Mouse (Mus musculus) ES-CJ7 (cell line): ENCODE data around the gene Creb5.
"Not testable (repeated sequence)": the region's sequence is repeated elsewhere in the genome, so short reads cannot be mapped to it uniquely, and the experiment has no call there.

Source experiments
- DNase-seq: peaks from one replicate; pipeline ENCODE4 v3.0.0; 2011; ENCODE audit warnings: low read depth, low spot score

Gene Creb5

GRCm38 (mm10) chr6:53319543-53320325, 32.7 kb downstream of the Creb5 start:
- DNase-seq = no peak

GRCm38 (mm10) chr6:53337398-53337797, 50.3 kb downstream of the Creb5 start:
- DNase-seq = peak; percentile 3

GRCm38 (mm10) chr6:53352311-53352960, 65.4 kb downstream of the Creb5 start:
- DNase-seq = no peak

GRCm38 (mm10) chr6:53356328-53356727, 69.3 kb downstream of the Creb5 start:
- no peak for DNase-seq

GRCm38 (mm10) chr6:53363535-53363934, 76.5 kb downstream of the Creb5 start:
- no peak for DNase-seq

GRCm38 (mm10) chr6:53363981-53364391, 76.9 kb downstream of the Creb5 start:
- DNase-seq = no peak

GRCm38 (mm10) chr6:53369147-53369546, 82.1 kb downstream of the Creb5 start:
- DNase-seq = no peak

- no peak for DNase-seq
Observed at GRCm38 (mm10) chr6:53369928-53370327, 82.9 kb downstream of the Creb5 start.

- DNase-seq = no peak
Observed at GRCm38 (mm10) chr6:53371962-53372361, 84.9 kb downstream of the Creb5 start.

GRCm38 (mm10) chr6:53374315-53374941, 87.4 kb downstream of the Creb5 start:
- DNase-seq = no peak

- DNase-seq = no peak
Observed at GRCm38 (mm10) chr6:53389277-53389676, 102.2 kb downstream of the Creb5 start.

GRCm38 (mm10) chr6:53390413-53390812, 103.3 kb downstream of the Creb5 start:
- no peak for DNase-seq

GRCm38 (mm10) chr6:53394026-53394425, 107.0 kb downstream of the Creb5 start:
- no peak for DNase-seq

GRCm38 (mm10) chr6:53395208-53395607, 108.1 kb downstream of the Creb5 start:
- no peak for DNase-seq

GRCm38 (mm10) chr6:53396421-53396820, 109.4 kb downstream of the Creb5 start:
- no peak for DNase-seq

- DNase-seq = no peak
Observed at GRCm38 (mm10) chr6:53397797-53398196, 110.7 kb downstream of the Creb5 start.

GRCm38 (mm10) chr6:53398297-53399140, 111.4 kb downstream of the Creb5 start:
- DNase-seq = no peak

- DNase-seq = no peak
Observed at GRCm38 (mm10) chr6:53401364-53401763, 114.3 kb downstream of the Creb5 start.

- not testable (repeated sequence) for DNase-seq
Observed at GRCm38 (mm10) chr6:53402551-53402950, 115.5 kb downstream of the Creb5 start.

GRCm38 (mm10) chr6:53409183-53409582, 122.1 kb downstream of the Creb5 start:
- DNase-seq = no peak

GRCm38 (mm10) chr6:53421345-53421744, 134.3 kb downstream of the Creb5 start:
- no peak for DNase-seq

- DNase-seq = no peak
Observed at GRCm38 (mm10) chr6:53429368-53429767, 142.3 kb downstream of the Creb5 start.
